Mouse (Mus musculus) induced T-regulatory cell, adult 2 months (primary cell): ENCODE data around the gene Cyb5rl.

Source experiments
- DNase-seq: peaks from one replicate; pipeline ENCODE4 v3.0.0-alpha.2; 2012; ENCODE audit warnings: low read depth

The Cyb5rl gene

GRCm38 (mm10) chr4:107066252-107067124, at the start of gene Cyb5rl, which contains the start of gene Mrpl37:
Cyb5rl (plus strand) TSS chr4:107066988.
Mrpl37 (minus strand) TSS chr4:107066868.
- peak; percentile 99 for DNase-seq

GRCm38 (mm10) chr4:107017257-107017656, 49.5 kb upstream of the Cyb5rl start:
- no peak for DNase-seq

- DNase-seq, result no peak
Measured at GRCm38 (mm10) chr4:107018521-107018920, 48.3 kb upstream of the Cyb5rl start.

GRCm38 (mm10) chr4:107019027-107019426, 47.8 kb upstream of the Cyb5rl start:
- no peak for DNase-seq

- no peak for DNase-seq
Measured at GRCm38 (mm10) chr4:107020287-107021000, 46.3 kb upstream of the Cyb5rl start.

- DNase-seq, result no peak
Measured at GRCm38 (mm10) chr4:107021464-107021863, 45.3 kb upstream of the Cyb5rl start.

- no peak for DNase-seq
Measured at GRCm38 (mm10) chr4:107024899-107025298, 41.9 kb upstream of the Cyb5rl start.

GRCm38 (mm10) chr4:107025369-107025768, 41.4 kb upstream of the Cyb5rl start:
- no peak for DNase-seq

- DNase-seq, result no peak
Measured at GRCm38 (mm10) chr4:107026451-107026850, 40.3 kb upstream of the Cyb5rl start.

GRCm38 (mm10) chr4:107035689-107036088, 31.1 kb upstream of the Cyb5rl start:
- DNase-seq, result no peak

GRCm38 (mm10) chr4:107036985-107037384, 29.8 kb upstream of the Cyb5rl start:
- no peak for DNase-seq

GRCm38 (mm10) chr4:107038303-107038702, 28.5 kb upstream of the Cyb5rl start:
- no peak for DNase-seq

- no peak for DNase-seq
Measured at GRCm38 (mm10) chr4:107039270-107039669, 27.5 kb upstream of the Cyb5rl start.

GRCm38 (mm10) chr4:107042304-107042703, 24.5 kb upstream of the Cyb5rl start:
- no peak for DNase-seq

GRCm38 (mm10) chr4:107045188-107045587, 21.6 kb upstream of the Cyb5rl start:
- DNase-seq, result no peak

- DNase-seq, result no peak
Measured at GRCm38 (mm10) chr4:107047806-107048205, 19.0 kb upstream of the Cyb5rl start.

GRCm38 (mm10) chr4:107048568-107049162, 18.1 kb upstream of the Cyb5rl start:
- DNase-seq, result no peak

- DNase-seq, result no peak
Measured at GRCm38 (mm10) chr4:107051889-107052288, 14.9 kb upstream of the Cyb5rl start.

GRCm38 (mm10) chr4:107052962-107053553, 13.7 kb upstream of the Cyb5rl start:
- no peak for DNase-seq

- no peak for DNase-seq
Measured at GRCm38 (mm10) chr4:107056088-107056487, 10.7 kb upstream of the Cyb5rl start.

GRCm38 (mm10) chr4:107058346-107058745, 8.4 kb upstream of the Cyb5rl start:
- no peak for DNase-seq

GRCm38 (mm10) chr4:107058781-107059180, 8.0 kb upstream of the Cyb5rl start:
- no peak for DNase-seq
